Mouse (Mus musculus) lung, postnatal 0 days (tissue): ENCODE data around the gene Klc2.

Source experiments
- CTCF ChIP-seq: IDR thresholded peaks from 2 replicates; pipeline ENCODE4 v1.5.1; 2016; ENCODE audit warnings: antibody characterized with exemption, mild to moderate bottlenecking
- EP300 ChIP-seq: IDR thresholded peaks from 2 replicates; pipeline ENCODE4 v1.6.1; 2016; ENCODE audit warnings: antibody characterized with exemption, mild to moderate bottlenecking, control low read depth

DNA sequence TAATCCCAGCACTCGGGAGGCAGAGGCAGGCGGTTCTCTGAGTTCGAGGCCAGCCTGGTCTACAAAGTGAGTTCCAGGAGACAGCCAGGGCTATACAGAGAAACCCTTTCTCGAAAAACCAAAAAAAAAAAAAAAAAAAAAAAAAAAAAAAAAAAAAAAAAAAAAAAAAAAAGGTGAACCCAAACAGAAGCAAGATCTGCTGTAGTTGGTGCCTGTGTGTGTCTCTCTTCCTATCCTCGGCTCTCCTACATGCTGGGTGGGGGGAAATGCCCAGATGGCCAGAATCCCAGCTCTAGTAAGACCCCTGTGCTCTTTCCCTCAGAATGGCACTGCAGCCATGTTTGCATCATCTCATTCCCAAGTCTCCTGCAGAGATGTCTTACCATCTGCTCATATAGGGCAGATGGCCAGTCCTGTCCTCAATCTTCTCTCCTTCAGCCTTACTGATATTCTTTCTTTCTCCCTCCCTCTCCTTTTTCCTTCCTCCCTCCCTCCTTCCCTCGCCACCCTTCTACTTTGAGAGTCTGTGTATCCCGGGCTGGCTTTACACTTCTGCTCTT, 5.8 kb upstream of the Klc2 start:
- no peak for TF ChIP-seq CTCF
- TF ChIP-seq EP300, result no peak
